Mouse (Mus musculus): ENCODE measurements around the gene Ubqln1. TPM values are rescaled to one million over a fixed set of nuclear protein-coding genes. Genes with fewer than 3 reads are reported as not detected.

The Ubqln1 gene
- polyA plus RNA-seq, 1 experiment = 142 TPM

- WGBS = 60% methylated on average over 8 of the region's 8 CpGs
- no peaks in the 10 kb centered on the region for H3K4me1 ChIP-seq (ENCODE audit: control insufficient read depth, insufficient read depth, low read length)
These were observed 10.2 kb upstream of the Ubqln1 start for GRCm38 (mm10) chr13:58225694-58226093.

DNA sequence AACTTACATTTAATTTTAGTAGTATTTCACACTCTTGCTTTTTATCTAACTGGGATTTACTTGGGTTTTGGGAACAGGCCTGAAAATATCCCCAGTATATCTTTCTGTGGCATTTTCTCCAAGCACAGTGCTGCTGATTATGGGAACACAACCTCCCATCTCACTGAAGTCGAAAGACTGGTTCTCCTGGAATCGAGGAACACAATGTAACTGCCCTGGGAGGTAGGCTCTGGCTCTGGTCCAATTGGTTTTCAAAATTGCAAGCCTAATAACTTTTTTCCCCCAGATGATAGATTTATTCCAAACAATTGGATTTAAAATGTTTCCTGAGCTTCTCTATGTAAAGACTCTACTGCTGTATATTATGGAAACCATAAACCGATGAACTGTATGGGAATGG lies 4.8 kb upstream of the Ubqln1 start:
- H3K4me3 ChIP-seq (ENCODE audit: insufficient read depth, low read depth, low read length) = no peak overlapping the region
- no peaks in the 10 kb centered on the region for H3K4me1 ChIP-seq (ENCODE audit: control insufficient read depth, insufficient read depth, low read length)
- TF ChIP-seq POLR2A (IDR thresholded peaks at IDR 0.05; ENCODE audit: insufficient read depth, low read depth, low read length) = no peak
- no peak for TF ChIP-seq CTCF (IDR thresholded peaks at IDR 0.05; ENCODE audit: insufficient read depth, low read depth, low read length)
- 82% methylated on average over 3 of the region's 3 CpGs for WGBS
- no peak overlapping the region for H3K27ac ChIP-seq (ENCODE audit: insufficient read depth, low read depth, low read length)

More at GRCm38 (mm10) chr13:58225694-58226093, 10.2 kb upstream of the Ubqln1 start:
- no peak overlapping the region for H3K4me3 ChIP-seq (ENCODE audit: insufficient read depth, low read depth, low read length)
- H3K27ac ChIP-seq (ENCODE audit: insufficient read depth, low read depth, low read length) = no peak overlapping the region
- no peak for TF ChIP-seq POLR2A (IDR thresholded peaks at IDR 0.05; ENCODE audit: insufficient read depth, low read depth, low read length)
- no peak for TF ChIP-seq CTCF (IDR thresholded peaks at IDR 0.05; ENCODE audit: insufficient read depth, low read depth, low read length)

- Histone ChIP-seq H3K27ac (ENCODE audit: insufficient read depth, low read depth, low read length) (no peak overlapping the region), H3K4me1 (ENCODE audit: control insufficient read depth, insufficient read depth, low read length) (peaks cover 4% of the 10 kb centered on the region), H3K4me3 (ENCODE audit: insufficient read depth, low read depth, low read length) (no peak overlapping the region)
- WGBS = 94% methylated on average over 2 of the region's 2 CpGs
- TF ChIP-seq POLR2A (IDR thresholded peaks at IDR 0.05; ENCODE audit: insufficient read depth, low read depth, low read length) (no peak), CTCF (IDR thresholded peaks at IDR 0.05; ENCODE audit: insufficient read depth, low read depth, low read length) (no peak)
These were observed 2.1 kb upstream of the Ubqln1 start for GRCm38 (mm10) chr13:58217536-58217935.

DNA sequence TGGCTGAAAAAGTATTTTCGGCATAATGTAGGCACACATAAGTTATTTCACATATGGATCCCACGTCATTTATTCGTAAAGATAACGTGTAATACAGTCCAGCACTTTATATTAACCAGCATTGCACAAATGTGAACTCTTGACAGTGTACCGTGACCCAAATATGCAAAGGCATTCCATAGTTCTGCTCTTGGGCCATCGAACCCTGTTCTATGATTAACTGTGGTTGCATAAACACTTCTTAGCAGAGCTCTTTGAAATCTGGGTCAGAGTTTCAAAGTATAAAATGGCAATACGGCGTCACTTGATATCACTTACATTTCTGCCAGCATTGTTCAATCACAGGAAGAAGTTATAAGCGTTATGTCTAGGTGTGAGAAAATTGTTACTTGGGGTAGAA lies 942 bp upstream of the Ubqln1 start:
- no peak overlapping the region for H3K27ac ChIP-seq (ENCODE audit: insufficient read depth, low read depth, low read length)
- WGBS = 84% methylated on average over 9 of the region's 9 CpGs
- TF ChIP-seq CTCF (IDR thresholded peaks at IDR 0.05; ENCODE audit: insufficient read depth, low read depth, low read length) (no peak), POLR2A (IDR thresholded peaks at IDR 0.05; ENCODE audit: insufficient read depth, low read depth, low read length) (no peak)
- H3K4me1 ChIP-seq (ENCODE audit: control insufficient read depth, insufficient read depth, low read length) = peaks cover 7% of the 10 kb centered on the region
- H3K4me3 ChIP-seq (ENCODE audit: insufficient read depth, low read depth, low read length) = no peak overlapping the region; the same call in 1 of the 2 replicates

DNA sequence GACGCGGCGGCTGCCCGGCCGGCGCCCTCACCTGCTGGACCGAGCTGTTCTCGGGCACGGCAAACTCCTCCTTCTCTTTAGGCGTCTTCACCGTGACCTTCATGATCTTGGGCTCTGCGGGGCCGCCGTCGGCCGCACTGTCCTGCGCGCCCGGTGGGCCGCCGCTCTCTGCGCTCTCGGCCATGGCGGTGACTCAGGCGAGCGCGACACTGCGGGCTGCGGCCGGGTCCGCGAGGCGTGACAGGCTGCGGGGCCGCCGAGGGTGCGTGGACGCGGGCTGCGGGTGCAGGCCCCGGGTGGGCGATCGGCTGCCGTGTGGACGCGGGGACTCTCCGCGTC lies 231 bp downstream of the Ubqln1 start:
- WGBS = under 1% methylated on average over 48 of the region's 48 CpGs
- 0 out of 2 replicates have a peak overlapping the region, but pooled peaks have one; percentile 26 for H3K27ac ChIP-seq (ENCODE audit: insufficient read depth, low read depth, low read length)
- H3K4me3 ChIP-seq (ENCODE audit: insufficient read depth, low read depth, low read length) = peak overlapping the region; percentile 68
- TF ChIP-seq POLR2A (IDR thresholded peaks at IDR 0.05; ENCODE audit: insufficient read depth, low read depth, low read length) (no peak), CTCF (IDR thresholded peaks at IDR 0.05; ENCODE audit: insufficient read depth, low read depth, low read length) (no peak)
- peaks cover 7% of the 10 kb centered on the region for H3K4me1 ChIP-seq (ENCODE audit: control insufficient read depth, insufficient read depth, low read length)

GRCm38 (mm10) chr13:58214346-58215252 lies 854 bp downstream of the Ubqln1 start:
- 0 out of 2 replicates have a peak overlapping the region, but pooled peaks have one; percentile 26 for H3K27ac ChIP-seq (ENCODE audit: insufficient read depth, low read depth, low read length)
- peak overlapping the region; percentile 68 for H3K4me3 ChIP-seq (ENCODE audit: insufficient read depth, low read depth, low read length)
- H3K4me1 ChIP-seq (ENCODE audit: control insufficient read depth, insufficient read depth, low read length) = peaks cover 7% of the 10 kb centered on the region
- no peak for TF ChIP-seq POLR2A (IDR thresholded peaks at IDR 0.05; ENCODE audit: insufficient read depth, low read depth, low read length)
- 2% methylated on average over 49 of the region's 49 CpGs for WGBS

DNA sequence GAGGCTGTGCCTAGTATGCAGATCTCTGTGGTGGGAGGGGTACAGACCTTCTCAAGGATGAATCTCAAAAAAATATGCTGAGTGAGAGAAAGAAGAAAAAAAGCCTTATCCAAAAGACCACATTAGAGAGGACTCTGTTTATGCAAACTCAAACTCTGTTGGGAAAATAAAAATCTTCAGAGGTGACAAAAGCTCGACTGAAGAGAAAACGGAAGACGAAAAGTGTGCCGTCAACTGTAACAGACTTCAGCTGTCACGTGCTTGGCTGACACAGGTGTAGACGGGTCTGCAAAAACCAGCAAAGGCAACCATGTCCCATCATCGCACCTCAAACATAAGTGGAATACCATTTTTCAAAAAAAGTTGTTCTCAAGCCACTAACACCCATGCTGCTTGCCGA lies 1.7 kb downstream of the Ubqln1 start:
- 43% methylated on average over 8 of the region's 8 CpGs for WGBS
- no peak for TF ChIP-seq POLR2A (IDR thresholded peaks at IDR 0.05; ENCODE audit: insufficient read depth, low read depth, low read length)
- no peak for TF ChIP-seq CTCF (IDR thresholded peaks at IDR 0.05; ENCODE audit: insufficient read depth, low read depth, low read length)
- H3K4me1 ChIP-seq (ENCODE audit: control insufficient read depth, insufficient read depth, low read length) = peaks cover 7% of the 10 kb centered on the region
- H3K27ac ChIP-seq (ENCODE audit: insufficient read depth, low read depth, low read length) = no peak overlapping the region
- H3K4me3 ChIP-seq (ENCODE audit: insufficient read depth, low read depth, low read length) = no peak overlapping the region

DNA sequence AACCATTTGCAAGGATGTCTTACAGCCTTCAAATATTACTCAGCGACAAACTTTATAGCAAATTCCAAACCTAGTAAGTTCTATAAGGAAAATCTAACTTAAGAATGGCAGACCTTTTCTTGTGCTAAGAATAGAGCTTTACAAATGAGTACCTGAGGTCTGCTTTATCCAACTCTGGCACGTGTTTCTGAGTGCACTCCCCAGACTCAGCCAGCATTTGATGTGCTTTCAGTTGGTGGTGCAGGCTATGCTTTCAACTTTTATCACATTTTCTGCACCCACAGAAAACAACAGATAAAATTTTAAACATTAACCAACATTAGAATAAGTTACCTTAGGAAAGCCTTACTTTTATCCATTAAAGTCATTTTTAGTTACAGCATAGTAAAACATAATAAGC lies 2.9 kb downstream of the Ubqln1 start:
- TF ChIP-seq POLR2A (IDR thresholded peaks at IDR 0.05; ENCODE audit: insufficient read depth, low read depth, low read length) (no peak), CTCF (IDR thresholded peaks at IDR 0.05; ENCODE audit: insufficient read depth, low read depth, low read length) (no peak)
- Histone ChIP-seq H3K4me3 (ENCODE audit: insufficient read depth, low read depth, low read length) (no peak overlapping the region), H3K27ac (ENCODE audit: insufficient read depth, low read depth, low read length) (no peak overlapping the region), H3K4me1 (ENCODE audit: control insufficient read depth, insufficient read depth, low read length) (peaks cover 7% of the 10 kb centered on the region)
- 58% methylated on average over 2 of the region's 2 CpGs for WGBS

- H3K4me3 ChIP-seq (ENCODE audit: insufficient read depth, low read depth, low read length) = no peak overlapping the region
- H3K27ac ChIP-seq (ENCODE audit: insufficient read depth, low read depth, low read length) = no peak overlapping the region
- TF ChIP-seq POLR2A (IDR thresholded peaks at IDR 0.05; ENCODE audit: insufficient read depth, low read depth, low read length) = no peak
- 58% methylated on average over 5 of the region's 5 CpGs for WGBS
- H3K4me1 ChIP-seq (ENCODE audit: control insufficient read depth, insufficient read depth, low read length) = peaks cover 9% of the 10 kb centered on the region
These were observed 5.0 kb downstream of the Ubqln1 start for GRCm38 (mm10) chr13:58210441-58210840.

All from olfactory bulb, adult 2 months (tissue).